Mouse (Mus musculus) midbrain, embryonic 15.5 days (tissue): ENCODE measurements around the gene Glra3. TPM values are rescaled to one million over a fixed set of nuclear protein-coding genes. Genes with fewer than 3 reads are reported as not detected.

ENCODE experiments used
- ATAC-seq: fragments of 200-750 bp; cut with Nextera tagmentation; replicated peaks from 2 replicates; pipeline ENCODE4 v1.8.0; 2017; ENCODE audit warnings: moderate TSS enrichment
- H3K27ac ChIP-seq: fragments of 300-500 bp; sonication (generic); 2 replicates; pipeline ENCODE4 v1.5.1; 2015; ENCODE audit warnings: mild to moderate bottlenecking, inconsistent platforms
- H3K27me3 ChIP-seq: fragments of 300-500 bp; sonication (generic); replicated peaks from 2 replicates; pipeline ENCODE4 v1.6.1; 2015; ENCODE audit warnings: inconsistent platforms
- H3K36me3 ChIP-seq: fragments of 300-500 bp; sonication (generic); replicated peaks from 2 replicates; pipeline ENCODE4 v1.6.1; 2015; ENCODE audit warnings: inconsistent platforms
- H3K4me1 ChIP-seq: fragments of 300-500 bp; sonication (generic); 2 replicates; pipeline ENCODE4 v1.6.1; 2015; ENCODE audit warnings: inconsistent platforms
- H3K4me2 ChIP-seq: fragments of 300-500 bp; sonication (generic); 2 replicates; pipeline ENCODE4 v1.6.1; 2015; ENCODE audit warnings: inconsistent platforms, mild to moderate bottlenecking, moderate library complexity
- H3K4me3 ChIP-seq: fragments of 300-500 bp; sonication (generic); 2 replicates; pipeline ENCODE4 v1.5.1; 2015; ENCODE audit warnings: mild to moderate bottlenecking, inconsistent platforms
- H3K9ac ChIP-seq: fragments of 300-500 bp; sonication (generic); 2 replicates; pipeline ENCODE4 v1.6.1; 2015; ENCODE audit warnings: mild to moderate bottlenecking, inconsistent platforms
- H3K9me3 ChIP-seq: fragments of 300-500 bp; sonication (generic); 2 replicates; pipeline ENCODE4 v1.6.1; 2016; ENCODE audit warnings: inconsistent platforms
- WGBS: fragments of 180-500 bp; shearing (Covaris S2); methylation state at CpG from one replicate; pipeline ENCODE4 v1.1.7; 2015; ENCODE audit warnings: mixed read lengths; 5-methylcytosine and 5-hydroxymethylcytosine counted together
- polyA plus RNA-seq: library from polyadenylated mRNA; unstranded; fragments of >200 nt; fragmentation: Nextera tagmentation; extraction: Ambion mirVana; gene quantifications from 2 replicates; pipeline ENCODE4 v1.2.1, GENCODE M21; 2015

The Glra3 gene
- polyA plus RNA-seq, 1 experiment from 2014 or later = 1.7 TPM

DNA sequence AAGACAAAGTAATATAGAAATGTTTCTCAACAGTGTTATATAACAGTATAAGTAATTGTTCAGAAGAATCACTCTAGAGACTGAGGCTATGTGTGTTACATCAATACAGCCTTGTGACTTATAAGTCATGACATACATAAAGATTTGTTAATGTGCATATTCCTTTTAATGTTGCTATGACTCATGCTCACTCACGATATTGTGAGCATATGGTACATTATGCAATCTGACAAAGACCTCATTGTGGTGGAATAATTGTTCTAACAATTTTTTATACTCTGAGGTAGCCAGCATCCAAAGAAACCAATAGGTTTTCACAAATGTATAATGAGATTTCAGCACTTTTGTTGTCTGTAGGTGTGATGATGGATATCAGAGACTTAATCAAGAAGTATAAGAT, 210.4 kb downstream of the Glra3 start:
- no peak overlapping the region for H3K4me2 ChIP-seq
- no peaks in the 10 kb centered on the region for H3K36me3 ChIP-seq
- no peaks in the 10 kb centered on the region for H3K9me3 ChIP-seq
- H3K9ac ChIP-seq = no peak overlapping the region
- 62% methylated on average over 1 of the region's 1 CpGs for WGBS
- ATAC-seq = no peak
- no peaks in the 10 kb centered on the region for H3K4me1 ChIP-seq
- H3K4me3 ChIP-seq = no peak overlapping the region
- H3K27ac ChIP-seq = no peak overlapping the region
- H3K27me3 ChIP-seq = no peaks in the 10 kb centered on the region

DNA sequence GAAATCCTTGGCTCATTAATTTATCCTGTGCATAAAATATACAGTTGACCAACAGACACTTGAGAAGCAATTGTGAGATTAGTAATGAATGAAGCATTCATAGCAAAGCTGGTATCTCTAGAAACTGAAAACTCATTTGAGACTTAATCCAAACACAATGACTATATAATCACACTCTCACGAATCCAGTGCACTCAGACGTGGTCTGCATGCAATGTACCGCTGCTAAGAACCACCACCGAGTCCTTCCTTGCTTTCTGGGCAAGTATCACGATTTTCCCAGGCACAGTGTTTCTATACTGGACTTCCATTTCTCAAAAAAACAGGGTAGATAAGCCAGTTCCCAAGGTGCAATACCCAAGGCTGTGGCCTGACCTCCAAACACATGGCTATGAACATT, 211.3 kb downstream of the Glra3 start:
- Histone ChIP-seq H3K9ac (no peak overlapping the region), H3K9me3 (no peaks in the 10 kb centered on the region), H3K4me3 (no peak overlapping the region), H3K36me3 (no peaks in the 10 kb centered on the region), H3K4me1 (no peaks in the 10 kb centered on the region), H3K27ac (no peak overlapping the region), H3K27me3 (no peaks in the 10 kb centered on the region), H3K4me2 (no peak overlapping the region)
- WGBS = 58% methylated on average over 5 of the region's 5 CpGs
- ATAC-seq = no peak

DNA sequence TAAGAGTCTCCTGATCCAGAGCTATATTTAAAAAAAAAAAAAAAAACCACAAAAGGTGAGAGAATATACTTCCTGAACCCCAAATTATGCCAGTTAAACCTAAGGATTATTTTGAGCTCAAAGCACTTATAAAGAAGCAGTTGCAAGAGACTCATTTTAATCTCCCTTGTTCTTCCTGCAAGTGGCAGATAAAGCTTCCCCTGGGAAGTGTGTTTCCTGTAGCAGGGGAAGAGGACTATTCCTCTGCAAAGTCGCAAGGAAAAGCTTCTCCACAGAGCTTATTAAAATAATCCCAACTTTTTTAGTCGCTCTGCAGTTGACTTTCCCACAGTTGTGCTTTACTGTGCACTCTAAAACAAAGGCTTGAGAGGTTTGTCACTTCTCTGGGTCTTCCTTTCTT, 218.7 kb downstream of the Glra3 start:
- no peak overlapping the region for H3K27ac ChIP-seq
- WGBS = 39% methylated on average over 2 of the region's 2 CpGs

More for the DNA sequence above, 218.7 kb downstream of the Glra3 start:
- no peaks in the 10 kb centered on the region for H3K27me3 ChIP-seq
- no peak overlapping the region for H3K4me2 ChIP-seq
- H3K9ac ChIP-seq = no peak overlapping the region
- H3K4me3 ChIP-seq = no peak overlapping the region
- H3K4me1 ChIP-seq = no peaks in the 10 kb centered on the region
- no peaks in the 10 kb centered on the region for H3K9me3 ChIP-seq
- H3K36me3 ChIP-seq = no peaks in the 10 kb centered on the region
- ATAC-seq = no peak

Other genes starting within 250 kb of the Glra3 start
- gene Adam29, start 33.5 kb upstream of the Glra3 start, polyA plus RNA-seq = not detected in 2 replicates